Mouse (Mus musculus): Measurements from ENCODE around the gene Bicc1.

GRCm38 (mm10) chr10:70923936-70924335, 235.6 kb downstream of the Bicc1 start:
- TF ChIP-seq CTCF (IDR thresholded peaks at IDR 0.05) = no peak
- no peak for TF ChIP-seq POLR2A (IDR thresholded peaks at IDR 0.05; ENCODE audit: insufficient read depth, low read depth, low read length)

All from heart, adult 2 months (tissue).